In genomic region chr17:56470571-56470970, GRCm38 (mm10) we compare ENCODE assay signal across 9 mouse cellular contexts. TPM values are rescaled to one million over a fixed set of nuclear protein-coding genes. Genes with fewer than 3 reads are reported as not detected.
DNase-seq lines count a peak whose midpoint lies in the region; ATAC-seq and TF ChIP-seq lines count a peak whose summit lies in the region.
"Had no signal": no experiment of that assay in that cellular context is flagged by ENCODE, and none has a peak within 500 bp of the region (broad histone marks: within the 10 kb centered on the region; RNA-seq: fewer than 3 reads in every experiment).

No protein-coding gene starts in this region.

- no peak overlapping the region for H3K9ac ChIP-seq in lung, postnatal 0 days (replicated peaks; ENCODE audit: low read depth)
- no peak overlapping the region for H3K9ac ChIP-seq in liver, embryonic 14.5 days (replicated peaks)

- no peak for TF ChIP-seq CTCF in lung, postnatal 0 days (IDR thresholded peaks at IDR 0.05)
- TF ChIP-seq CTCF in liver, embryonic 14.5 days (IDR thresholded peaks at IDR 0.05; ENCODE audit: low read depth): no peak

- H3K27ac ChIP-seq in lung, postnatal 0 days (ENCODE audit: low read length): no peak overlapping the region
- no peak overlapping the region for H3K27ac ChIP-seq in liver, embryonic 14.5 days

- DNase-seq in cerebellum, adult 11-12 months: peak; percentile 68
- DNase-seq in cerebellum, adult 8-10 months: no peak
- DNase-seq in lung, postnatal 0 days (ENCODE audit: low spot score): no peak
- DNase-seq in lung, adult 18-20 months: no peak
- peak in 1 of 3 experiments; percentile 24 for DNase-seq in liver, embryonic 14.5 days (ENCODE audit: low read depth in 3 of 3, low spot score in 3 of 3)
- no peak for DNase-seq in frontal cortex, postnatal 36 days (ENCODE audit: low spot score in 2 of 2)

- no peaks in the 10 kb centered on the region for H3K36me3 ChIP-seq in lung, postnatal 0 days (ENCODE audit: insufficient read depth, low read length)
- H3K36me3 ChIP-seq in liver, embryonic 14.5 days (replicated peaks; ENCODE audit: control insufficient read depth, insufficient read depth, low read depth): no peaks in the 10 kb centered on the region

- WGBS in lung, postnatal 0 days: 22% methylated on average over 10 of the region's 10 CpGs
- WGBS in liver, embryonic 14.5 days (ENCODE audit: insufficient replicate concordance): 35% methylated on average over 10 of the region's 10 CpGs

- peak overlapping the region; percentile 50 for H3K4me2 ChIP-seq in lung, postnatal 0 days (replicated peaks; ENCODE audit: low read depth, low read length)
- H3K4me2 ChIP-seq in liver, embryonic 14.5 days (ENCODE audit: low read depth): peak overlapping the region; percentile 16; the same call in 1 of the 2 replicates

- H3K4me3 ChIP-seq in lung, postnatal 0 days (ENCODE audit: low read depth, low read length): peak overlapping the region; percentile 23; the same call in 1 of the 2 replicates
- H3K4me3 ChIP-seq in liver, embryonic 14.5 days (ENCODE audit: insufficient read depth in 1 of 2, low read depth in 2 of 2, low read length in 2 of 2): no peak overlapping the region

- peaks cover 23% of the 10 kb centered on the region for H3K4me1 ChIP-seq in lung, postnatal 0 days (ENCODE audit: insufficient read depth, low read depth, low read length)
- no peaks in the 10 kb centered on the region; a peak in 1 of 4 replicates for H3K4me1 ChIP-seq in liver, embryonic 14.5 days (replicated peaks; ENCODE audit: control insufficient read depth in 2 of 2, insufficient read depth in 2 of 2, low read length in 1 of 2)

- ATAC-seq in lung, postnatal 0 days: no peak
- peak; percentile 40 for ATAC-seq in liver, embryonic 14.5 days (ENCODE audit: insufficient read depth)
- no peak for ATAC-seq in inflammation-experienced regulatory T-cells, adult 6 months
- no peak for ATAC-seq in monocyte, adult 5-6 weeks (replicated peaks; ENCODE audit: insufficient number of reproducible peaks, low FRiP score, low TSS enrichment, poor library complexity, severe bottlenecking)

- H3K9me3 ChIP-seq in lung, postnatal 0 days (ENCODE audit: low read length): no peaks in the 10 kb centered on the region
- no peaks in the 10 kb centered on the region for H3K9me3 ChIP-seq in liver, embryonic 14.5 days (ENCODE audit: control insufficient read depth, low read length)

- H3K27me3 ChIP-seq in lung, postnatal 0 days (replicated peaks; ENCODE audit: insufficient read depth, low read length): peaks cover 21% of the 10 kb centered on the region; the same call in 1 of the 2 replicates
- peaks cover 57% of the 10 kb centered on the region for H3K27me3 ChIP-seq in liver, embryonic 14.5 days (ENCODE audit: control insufficient read depth, insufficient read depth, low read length)

- TF ChIP-seq EP300 in lung, postnatal 0 days (IDR thresholded peaks at IDR 0.05): no peak
- TF ChIP-seq EP300 in liver, embryonic 14.5 days (IDR thresholded peaks at IDR 0.05; ENCODE audit: low read depth): no peak

RNA-seq across cellular contexts. Expression of gene Ptprs, which starts 5.7 kb away (rescaled TPM):
- polyA plus RNA-seq in lung, postnatal 0 days (2015; fragmentation: Nextera tagmentation; extraction: Ambion mirVana): 25.6 and 29.6 TPM in 2 replicates
- 17.7 and 18.8 TPM in 2 replicates for polyA plus RNA-seq in liver, embryonic 14.5 days (2012; rRNA removed)
- 3.8 and 4.6 TPM in 2 replicates for polyA plus RNA-seq in liver, embryonic 14.5 days (2014; fragmentation: Nextera tagmentation; extraction: Ambion mirVana)
- 10 to 100 TPM in 1 of 3 experiments, 1 to 10 TPM in 2; 7.2 to 10.9 (median 8.8) TPM for polyA plus RNA-seq in inflammation-experienced regulatory T-cells, adult 6 months (2017; shearing (Covaris generic))
- 15.5 to 40.8 TPM (median 16.3 TPM) in 3 replicates for total RNA-seq in monocyte, adult 5-6 weeks (2017)

RNA-seq across cellular contexts. Expression of gene Znrf4, which starts 41.7 kb away (rescaled TPM):
- not detected in 2 replicates for polyA plus RNA-seq in lung, postnatal 0 days (2015; fragmentation: Nextera tagmentation; extraction: Ambion mirVana)
- not detected in 2 replicates for polyA plus RNA-seq in liver, embryonic 14.5 days (2012; rRNA removed)
- not detected in 2 replicates for polyA plus RNA-seq in liver, embryonic 14.5 days (2014; fragmentation: Nextera tagmentation; extraction: Ambion mirVana)
- polyA plus RNA-seq in inflammation-experienced regulatory T-cells, adult 6 months (2017; shearing (Covaris generic)): not detected
- total RNA-seq in monocyte, adult 5-6 weeks (2017): not detected in 3 replicates
- total RNA-seq: adrenal gland, postnatal 14 days had no signal
